Mouse (Mus musculus) gastrocnemius, adult 8-10 months (tissue): ENCODE measurements around the gene Hs2st1. TPM values are rescaled to one million over a fixed set of nuclear protein-coding genes. Genes with fewer than 3 reads are reported as not detected.

Experiments
- DNase-seq, 2 experiments: peaks; one replicate each; pipeline ENCODE4 v3.0.0; 2022; ENCODE audit warnings: low spot score in 2 of 2
- total RNA-seq, 4 experiments: library from RNA; stranded (reverse); gene quantifications; 2 replicates each; pipeline ENCODE4 v1.2.4; 2022

Gene Hs2st1
- total RNA-seq, 4 experiments from 2014 or later: 10.1 to 12.8 (median 11.7) TPM

- DNase-seq: no peak
These were observed 19.4 kb upstream of the Hs2st1 start for GRCm38 (mm10) chr3:144589189-144589890.

- DNase-seq: no peak
These were observed 16.8 kb upstream of the Hs2st1 start for GRCm38 (mm10) chr3:144586731-144587130.

- DNase-seq: no peak
These were observed 15.0 kb upstream of the Hs2st1 start for GRCm38 (mm10) chr3:144584789-144585553.

- DNase-seq: no peak
These were observed 13.8 kb upstream of the Hs2st1 start for GRCm38 (mm10) chr3:144583789-144584188.

- DNase-seq: no peak
These were observed 12.3 kb upstream of the Hs2st1 start for GRCm38 (mm10) chr3:144582306-144582705.

GRCm38 (mm10) chr3:144581842-144582241, 11.9 kb upstream of the Hs2st1 start:
- DNase-seq: no peak

GRCm38 (mm10) chr3:144580281-144580680, 10.3 kb upstream of the Hs2st1 start:
- no peak for DNase-seq

- no peak for DNase-seq
These were observed 9.8 kb upstream of the Hs2st1 start for GRCm38 (mm10) chr3:144579796-144580195.

- DNase-seq: no peak
These were observed 8.9 kb upstream of the Hs2st1 start for GRCm38 (mm10) chr3:144578921-144579320.

- DNase-seq: no peak
These were observed 7.7 kb upstream of the Hs2st1 start for GRCm38 (mm10) chr3:144577366-144578340.

- no peak for DNase-seq
These were observed 4.3 kb upstream of the Hs2st1 start for GRCm38 (mm10) chr3:144574256-144574655.

GRCm38 (mm10) chr3:144570816-144571487, 971 bp upstream of the Hs2st1 start:
- DNase-seq: no peak

- peak in 1 of 2 experiments; percentile 28 for DNase-seq
These were observed 495 bp downstream of the Hs2st1 start for GRCm38 (mm10) chr3:144569401-144569971.

GRCm38 (mm10) chr3:144568861-144569361, 1.1 kb downstream of the Hs2st1 start:
- no peak for DNase-seq

- DNase-seq: no peak
These were observed 4.8 kb downstream of the Hs2st1 start for GRCm38 (mm10) chr3:144565212-144565611.

GRCm38 (mm10) chr3:144563916-144564315, 6.1 kb downstream of the Hs2st1 start:
- DNase-seq: no peak

GRCm38 (mm10) chr3:144561511-144562250, 8.3 kb downstream of the Hs2st1 start:
- no peak for DNase-seq

- no peak for DNase-seq
These were observed 11.7 kb downstream of the Hs2st1 start for GRCm38 (mm10) chr3:144558274-144558673.

- no peak for DNase-seq
These were observed 13.2 kb downstream of the Hs2st1 start for GRCm38 (mm10) chr3:144556625-144557324.
